Mouse (Mus musculus) gastrocnemius, postnatal 10 days (tissue): ENCODE data around the gene Pcdh7. TPM values are rescaled to one million over a fixed set of nuclear protein-coding genes. Genes with fewer than 3 reads are reported as not detected.
A peak's percentile ranks its signal among the peaks of the same experiment; 100 is the strongest.

ENCODE experiments used
- DNase-seq: peaks from one replicate; pipeline ENCODE4 v3.0.0; 2021; ENCODE audit warnings: mixed read lengths
- total RNA-seq, 2 experiments: library from RNA; stranded (reverse); gene quantifications; 2 replicates each; pipeline ENCODE4 v1.2.3; 2021

Gene Pcdh7
- total RNA-seq, 2 experiments from 2014 or later: 9.6 to 16.8 TPM

GRCm38 (mm10) chr5:57797951-57798670 lies 80.3 kb downstream of the Pcdh7 start:
- no peak for DNase-seq

DNA sequence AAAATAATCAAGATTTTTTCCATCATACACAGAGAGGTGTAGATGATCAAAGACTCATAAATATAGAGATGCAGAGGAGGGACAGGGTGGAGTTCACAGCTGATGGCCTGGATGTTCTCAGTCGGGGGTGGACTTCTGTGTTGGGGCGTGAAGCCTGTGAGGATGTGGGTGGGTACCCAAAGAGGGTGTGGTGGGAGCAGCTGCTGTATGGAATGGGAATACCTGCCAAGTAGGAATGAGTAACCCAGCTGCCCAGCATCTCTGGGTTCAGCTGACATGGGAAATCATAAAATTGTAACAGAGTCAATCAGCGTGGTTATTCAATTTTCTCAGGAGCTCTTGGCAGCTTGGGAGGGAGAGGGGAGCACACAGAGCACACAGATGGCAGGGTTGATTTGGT lies 85.3 kb downstream of the Pcdh7 start:
- DNase-seq: no peak

DNA sequence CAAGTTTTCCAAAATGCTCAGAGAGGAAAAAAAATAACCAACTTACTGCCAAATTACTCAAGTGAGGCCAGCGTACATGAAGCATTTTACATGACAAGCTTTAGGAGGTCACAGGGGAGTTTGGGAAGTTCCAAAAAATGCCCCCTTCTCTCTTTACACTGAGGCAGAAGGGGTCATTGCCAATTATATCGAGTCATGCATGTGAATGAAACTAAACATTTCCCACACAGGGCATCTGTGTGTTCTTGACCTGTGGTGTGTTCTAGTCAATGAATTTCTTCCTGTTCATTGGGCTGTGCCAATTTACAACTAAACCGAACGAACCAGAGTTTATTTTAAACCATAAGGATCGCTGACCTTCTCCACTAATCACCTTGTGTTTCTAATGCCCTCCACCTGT lies 86.1 kb downstream of the Pcdh7 start:
- DNase-seq: no peak

- peak; percentile 38 for DNase-seq
Measured at GRCm38 (mm10) chr5:57807350-57807749, 89.6 kb downstream of the Pcdh7 start.

DNA sequence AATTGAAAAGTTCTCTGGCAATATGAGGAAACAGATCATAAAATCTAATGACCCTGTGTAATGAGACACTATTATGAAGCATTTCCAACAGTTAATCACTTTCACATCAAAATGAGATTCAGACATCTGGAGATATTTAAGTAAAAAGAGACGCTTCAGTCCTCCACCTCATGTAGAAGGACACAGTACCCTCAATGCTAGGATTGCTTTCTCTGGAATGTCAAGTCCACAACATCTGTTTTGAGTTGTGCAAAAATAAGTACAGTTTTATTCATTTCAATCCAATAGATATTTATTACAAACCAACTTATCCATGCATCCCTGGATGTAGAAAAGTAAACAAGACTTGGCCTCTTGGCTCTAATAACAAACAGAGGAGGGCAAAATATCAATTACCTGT lies 92.9 kb downstream of the Pcdh7 start:
- no peak for DNase-seq

- no peak for DNase-seq
Measured at GRCm38 (mm10) chr5:57815964-57816589, 98.3 kb downstream of the Pcdh7 start.

- DNase-seq: no peak
Measured at GRCm38 (mm10) chr5:57819788-57820187, 102.0 kb downstream of the Pcdh7 start.

DNA sequence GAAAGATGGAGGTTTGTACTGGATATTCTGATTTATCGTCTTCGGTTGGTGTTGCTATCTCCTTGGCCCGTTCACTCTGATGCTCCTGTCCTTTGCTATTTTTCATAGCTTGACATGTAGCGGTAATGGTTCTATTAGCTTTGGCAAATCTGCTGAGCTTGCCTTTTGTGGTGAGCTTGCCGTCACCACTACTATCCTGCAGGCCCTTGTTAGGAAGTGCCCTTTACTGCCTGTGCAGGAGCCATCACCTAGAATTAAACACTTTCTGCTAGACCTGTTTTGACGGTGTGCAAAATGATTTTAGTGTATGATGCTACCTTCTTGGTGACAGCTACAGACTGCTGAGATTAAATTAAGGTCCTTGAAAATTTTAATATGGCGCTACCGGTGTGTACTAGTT lies 103.3 kb downstream of the Pcdh7 start:
- DNase-seq: no peak

DNA sequence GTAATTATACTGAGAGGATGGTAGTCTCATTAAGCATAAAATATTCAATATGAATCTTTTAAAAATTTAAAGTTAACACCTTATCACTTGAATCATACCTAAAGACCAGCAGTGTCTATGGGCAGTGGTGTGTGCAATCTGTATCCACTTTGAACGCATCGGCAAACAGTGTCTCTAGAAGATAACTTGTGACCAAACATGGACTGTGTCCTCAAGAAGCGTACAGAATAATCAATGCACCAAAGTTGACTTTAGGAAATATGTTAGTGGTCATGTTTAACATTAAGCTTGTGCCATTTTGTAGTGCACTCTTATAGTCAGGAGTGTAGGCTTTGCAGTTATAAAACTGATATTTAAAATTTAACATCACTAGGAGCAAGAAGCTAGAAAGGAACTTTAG lies 110.7 kb downstream of the Pcdh7 start:
- no peak for DNase-seq

- DNase-seq: no peak
Measured at GRCm38 (mm10) chr5:57837150-57837549, 119.4 kb downstream of the Pcdh7 start.

DNA sequence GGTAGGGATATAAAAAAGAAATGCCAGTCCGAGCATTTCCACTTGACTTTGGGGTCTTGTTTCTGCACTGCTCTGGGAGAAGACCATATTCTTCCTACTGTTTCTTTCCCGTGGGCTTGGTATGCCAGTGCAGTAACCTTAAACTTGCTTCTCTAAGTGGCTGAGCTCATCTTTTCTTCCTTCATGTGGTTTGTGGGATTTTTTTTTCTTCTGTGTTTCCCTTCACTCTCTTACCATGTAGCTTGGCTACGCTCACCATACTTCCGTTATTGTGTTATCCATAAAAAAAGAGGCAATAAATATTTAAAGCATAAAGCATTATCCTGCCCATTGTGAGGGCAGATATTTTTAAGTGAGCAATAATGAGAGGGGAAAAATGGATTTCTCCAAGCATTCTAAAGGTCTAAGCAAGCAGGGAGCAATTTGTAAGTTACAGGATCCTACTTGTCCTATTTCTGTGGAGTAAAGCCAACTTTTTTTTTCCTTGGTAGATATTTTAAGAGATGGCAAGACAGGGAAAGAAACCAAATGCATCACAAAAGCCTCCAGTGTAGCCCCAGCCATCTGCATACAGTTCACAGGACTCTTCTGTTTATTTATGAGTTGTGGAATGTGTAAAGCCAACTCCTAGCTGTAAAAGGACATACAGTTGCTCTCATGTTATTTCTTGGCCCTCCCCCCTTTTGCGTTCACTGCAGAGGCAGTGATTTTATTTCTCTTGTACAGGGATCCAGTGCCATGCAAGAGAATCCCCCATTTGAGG lies 123.8 kb downstream of the Pcdh7 start:
- no peak for DNase-seq

GRCm38 (mm10) chr5:57847500-57847899 lies 129.7 kb downstream of the Pcdh7 start:
- no peak for DNase-seq

GRCm38 (mm10) chr5:57850111-57850510 lies 132.3 kb downstream of the Pcdh7 start:
- DNase-seq: no peak

- DNase-seq: no peak
Measured at GRCm38 (mm10) chr5:57857316-57857715, 139.5 kb downstream of the Pcdh7 start.

GRCm38 (mm10) chr5:57864254-57864653 lies 146.5 kb downstream of the Pcdh7 start:
- no peak for DNase-seq

GRCm38 (mm10) chr5:57865256-57865655 lies 147.5 kb downstream of the Pcdh7 start:
- DNase-seq: no peak

DNA sequence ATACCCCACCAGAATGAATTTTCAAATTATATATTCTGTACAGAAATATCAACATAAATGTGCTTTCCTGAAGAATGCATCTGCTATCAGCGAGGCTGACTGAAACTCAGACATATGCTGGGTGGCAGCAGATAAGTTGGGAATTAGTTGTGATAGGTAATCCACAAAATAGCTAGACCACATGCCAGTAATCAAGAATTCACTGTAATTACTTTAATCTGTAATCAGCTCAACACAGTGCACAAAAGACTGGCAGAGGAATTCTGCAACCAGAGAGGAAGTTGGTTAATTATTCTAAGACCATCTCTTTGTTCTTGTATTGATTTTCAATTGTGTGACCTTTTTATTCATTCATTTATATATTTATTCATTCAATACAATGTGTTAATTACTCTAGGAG lies 148.3 kb downstream of the Pcdh7 start:
- no peak for DNase-seq

- DNase-seq: no peak
Measured at GRCm38 (mm10) chr5:57867906-57868305, 150.1 kb downstream of the Pcdh7 start.

DNA sequence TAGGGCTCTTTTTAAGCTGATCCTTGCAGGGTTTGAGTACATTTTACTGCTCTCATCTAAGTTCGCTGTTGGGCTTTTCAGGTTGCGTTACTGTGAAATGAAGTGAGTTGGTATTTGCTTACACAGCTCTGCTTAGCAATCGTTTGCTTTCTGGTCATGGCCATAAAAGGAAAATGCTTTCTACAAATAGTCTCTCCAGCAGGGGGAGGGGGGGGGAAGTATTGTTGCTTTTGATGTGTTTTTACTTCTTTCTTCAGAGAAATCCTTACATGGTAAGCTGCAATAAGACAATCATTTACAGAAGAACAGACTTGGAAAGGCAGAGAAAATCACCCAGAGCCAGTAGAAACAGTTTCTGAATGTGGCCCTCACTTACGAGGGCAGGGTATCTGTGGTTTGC lies 150.9 kb downstream of the Pcdh7 start:
- no peak for DNase-seq

GRCm38 (mm10) chr5:57870727-57871126 lies 153.0 kb downstream of the Pcdh7 start:
- DNase-seq: no peak

GRCm38 (mm10) chr5:57884982-57885381 lies 167.2 kb downstream of the Pcdh7 start:
- no peak for DNase-seq

GRCm38 (mm10) chr5:57899018-57899614 lies 181.3 kb downstream of the Pcdh7 start:
- DNase-seq: peak; percentile 6

DNA sequence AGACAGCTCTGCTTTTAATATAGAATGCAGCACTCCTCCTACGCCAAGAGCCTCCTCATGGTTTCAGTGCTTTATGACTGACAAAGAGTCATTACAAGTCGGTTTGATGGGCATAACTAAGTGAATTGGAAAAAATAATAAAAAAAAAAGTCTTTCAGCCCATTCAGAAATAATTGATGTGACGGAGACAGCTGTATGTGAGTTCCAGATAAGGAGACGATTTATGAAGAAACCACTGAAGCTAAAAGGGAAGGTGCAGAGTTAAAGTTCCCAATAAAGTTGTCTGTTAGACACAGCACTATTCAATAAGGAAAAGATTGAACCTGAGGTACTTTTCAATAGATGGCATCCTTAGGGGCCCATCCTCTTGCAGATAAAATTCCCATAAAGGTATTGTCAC lies 189.5 kb downstream of the Pcdh7 start:
- DNase-seq: no peak
